Comparison of ENCODE assay signal across 32 mouse cellular contexts in genomic region chr19:16237034-16237433, GRCm38 (mm10).
"Had no signal": no experiment of that assay in that cellular context is flagged by ENCODE, and none has a peak within 500 bp of the region (broad histone marks: within the 10 kb centered on the region; RNA-seq: fewer than 3 reads in every experiment).

No protein-coding gene starts in this region.

- DNase-seq: left cerebral cortex, postnatal 4 days; liver; liver, embryonic 13.5 days; liver, postnatal 0 days; lung, adult 18-20 months; lung, adult 2 months; lung, embryonic 14.5 days; lung, postnatal 10 days; lung, postnatal 14 days; lung, postnatal 36 days; lung, postnatal 4 days; midbrain, embryonic 14.5 days had no signal

- ATAC-seq: liver, embryonic 12.5 days; liver, postnatal 0 days; lung, postnatal 0 days; midbrain, embryonic 13.5 days; midbrain, embryonic 15.5 days; midbrain, embryonic 16.5 days had no signal

- H3K27me3 ChIP-seq: limb, embryonic 12.5 days; limb, embryonic 13.5 days; limb, embryonic 15.5 days; liver, embryonic 12.5 days; liver, embryonic 13.5 days; liver, embryonic 15.5 days; lung, embryonic 15.5 days; megakaryocyte, embryonic 14.5 days; midbrain, embryonic 12.5 days; midbrain, embryonic 13.5 days; midbrain, embryonic 15.5 days; neural tube, embryonic 12.5 days had no signal

- H3K36me3 ChIP-seq: limb, embryonic 10.5 days; limb, embryonic 12.5 days; limb, embryonic 13.5 days; limb, embryonic 15.5 days; liver, embryonic 12.5 days; liver, embryonic 13.5 days; liver, embryonic 15.5 days; lung, embryonic 15.5 days; midbrain, embryonic 10.5 days; midbrain, embryonic 12.5 days; midbrain, embryonic 13.5 days; midbrain, embryonic 15.5 days; neural tube, embryonic 12.5 days had no signal

- H3K9me3 ChIP-seq: limb, embryonic 10.5 days; limb, embryonic 12.5 days; limb, embryonic 13.5 days; limb, embryonic 15.5 days; liver, embryonic 12.5 days; liver, embryonic 13.5 days; liver, embryonic 15.5 days; lung, embryonic 15.5 days; megakaryocyte, embryonic 14.5 days; midbrain, embryonic 10.5 days; midbrain, embryonic 12.5 days; midbrain, embryonic 13.5 days; midbrain, embryonic 15.5 days; neural tube, embryonic 12.5 days had no signal

- H3K9ac ChIP-seq: limb, embryonic 12.5 days; limb, embryonic 13.5 days; limb, embryonic 15.5 days; liver, embryonic 12.5 days; liver, embryonic 13.5 days; liver, embryonic 14.5 days; liver, embryonic 15.5 days; liver, postnatal 0 days; lung, embryonic 14.5 days; lung, embryonic 15.5 days; midbrain, embryonic 12.5 days; midbrain, embryonic 13.5 days; midbrain, embryonic 15.5 days; neural tube, embryonic 12.5 days had no signal

- H3K4me1 ChIP-seq: liver, embryonic 13.5 days; liver, embryonic 15.5 days had no signal

- H3K27ac ChIP-seq: limb, embryonic 10.5 days; limb, embryonic 12.5 days; limb, embryonic 13.5 days; limb, embryonic 15.5 days; liver, embryonic 12.5 days; liver, embryonic 13.5 days; liver, embryonic 14.5 days; liver, embryonic 15.5 days; lung, embryonic 15.5 days; macrophage; midbrain, embryonic 10.5 days; midbrain, embryonic 12.5 days; midbrain, embryonic 13.5 days; midbrain, embryonic 15.5 days; neural tube, embryonic 12.5 days had no signal

- H3K4me3 ChIP-seq: limb, embryonic 10.5 days; limb, embryonic 12.5 days; limb, embryonic 13.5 days; limb, embryonic 15.5 days; liver, embryonic 12.5 days; liver, embryonic 13.5 days; liver, embryonic 15.5 days; lung, embryonic 15.5 days; megakaryocyte, embryonic 14.5 days; midbrain, embryonic 10.5 days; midbrain, embryonic 12.5 days; midbrain, embryonic 13.5 days; midbrain, embryonic 15.5 days; myocyte; neural tube, embryonic 12.5 days had no signal

- H3K4me2 ChIP-seq: limb, embryonic 12.5 days; limb, embryonic 13.5 days; limb, embryonic 15.5 days; liver, embryonic 11.5 days; liver, embryonic 12.5 days; liver, embryonic 13.5 days; liver, embryonic 15.5 days; lung, embryonic 14.5 days; lung, embryonic 15.5 days; midbrain, embryonic 11.5 days; midbrain, embryonic 12.5 days; midbrain, embryonic 13.5 days; midbrain, embryonic 15.5 days; neural tube, embryonic 12.5 days had no signal
